Mouse (Mus musculus) myocyte (in vitro differentiated cells): Measurements from ENCODE around the gene Mplkip. TPM values are rescaled to one million over a fixed set of nuclear protein-coding genes. Genes with fewer than 3 reads are reported as not detected.

Experiments
- H3K27me3 ChIP-seq: one replicate; pipeline ENCODE4 v1.6.1; 2011; ENCODE audit not compliant: control insufficient read depth, insufficient read depth, insufficient read length
- H3K36me3 ChIP-seq: one replicate; pipeline ENCODE4 v1.6.1; 2011; ENCODE audit not compliant: control insufficient read depth, insufficient read depth
- H3K4me2 ChIP-seq: one replicate; pipeline ENCODE4 v1.6.1; 2011; ENCODE audit warnings: low read depth, control low read depth
- H3K4me3 ChIP-seq: one replicate; pipeline ENCODE4 v1.5.1; 2011; ENCODE audit warnings: mild to moderate bottlenecking, control low read depth, moderate library complexity
- H3K79me2 ChIP-seq: one replicate; pipeline ENCODE4 v1.6.1; 2011; ENCODE audit not compliant: control insufficient read depth, insufficient read depth
- H3ac ChIP-seq: one replicate; pipeline ENCODE4 v1.6.1; 2011; ENCODE audit not compliant: control insufficient read depth, insufficient read length
- CEBPB ChIP-seq: IDR thresholded peaks from 2 replicates; pipeline ENCODE4 v1.6.1; 2011; ENCODE audit warnings: mild to moderate bottlenecking, moderate library complexity; ENCODE audit not compliant: poor library complexity, insufficient read depth, severe bottlenecking
- E2F4 ChIP-seq: IDR thresholded peaks from one replicate; pipeline ENCODE4 v1.6.1; 2011; ENCODE audit warnings: mild to moderate bottlenecking, control low read depth, moderate library complexity; ENCODE audit not compliant: insufficient read depth
- MAX ChIP-seq: IDR thresholded peaks from one replicate; pipeline ENCODE4 v1.6.1; 2011; ENCODE audit warnings: low read depth, mild to moderate bottlenecking, control low read depth
- MYOD1 ChIP-seq, 3 experiments: IDR thresholded peaks; one replicate each; pipeline ENCODE4 v1.6.1; 2011; ENCODE audit warnings: control low read depth in 2 of 3, low read depth in 2 of 3, mild to moderate bottlenecking in 2 of 3, moderate library complexity in 1 of 3; ENCODE audit not compliant: insufficient read length in 2 of 3, control insufficient read depth in 1 of 3
- MYOG ChIP-seq, 3 experiments: IDR thresholded peaks; one replicate each; pipeline ENCODE4 v1.6.1; 2011; ENCODE audit warnings: control low read depth in 2 of 3, low read depth in 2 of 3, mild to moderate bottlenecking in 2 of 3; ENCODE audit not compliant: insufficient read length in 2 of 3, control insufficient read depth in 1 of 3, insufficient read depth in 1 of 3
- POLR2A ChIP-seq: IDR thresholded peaks from one replicate; pipeline ENCODE4 v1.6.1; 2011; ENCODE audit warnings: low read depth, mild to moderate bottlenecking, control low read depth, moderate library complexity; ENCODE audit not compliant: insufficient read length
- POLR2AphosphoS2 ChIP-seq: IDR thresholded peaks from one replicate; pipeline ENCODE4 v1.6.1; 2011; ENCODE audit warnings: low read depth, control low read depth; ENCODE audit not compliant: insufficient read length
- REST ChIP-seq: IDR thresholded peaks from one replicate; pipeline ENCODE4 v1.6.1; 2011; ENCODE audit warnings: mild to moderate bottlenecking, control low read depth, moderate library complexity; ENCODE audit not compliant: insufficient read depth, insufficient read length
- SRF ChIP-seq: IDR thresholded peaks from one replicate; pipeline ENCODE4 v1.6.1; 2011; ENCODE audit warnings: low read depth; ENCODE audit not compliant: control insufficient read depth, insufficient read length
- TCF12 ChIP-seq: IDR thresholded peaks from one replicate; pipeline ENCODE4 v1.6.1; 2011; ENCODE audit warnings: mild to moderate bottlenecking, control low read depth; ENCODE audit not compliant: poor library complexity, insufficient read depth, severe bottlenecking
- TCF3 ChIP-seq: IDR thresholded peaks from one replicate; pipeline ENCODE4 v1.6.1; 2011; ENCODE audit warnings: low read depth, control low read depth; ENCODE audit not compliant: insufficient read length
- USF1 ChIP-seq: IDR thresholded peaks from one replicate; pipeline ENCODE4 v1.6.1; 2011; ENCODE audit warnings: low read depth, mild to moderate bottlenecking, control low read depth, moderate library complexity
- polyA plus RNA-seq: library from polyadenylated mRNA; unstranded; fragments of >200 nt; fragmentation: generic; extraction: Trizol; gene quantifications from one replicate; pipeline ENCODE4 v1.2.1, GENCODE M21; 2012; ENCODE audit warnings: missing spikeins

Mplkip gene
- polyA plus RNA-seq, 1 experiment = 10.3 TPM

DNA sequence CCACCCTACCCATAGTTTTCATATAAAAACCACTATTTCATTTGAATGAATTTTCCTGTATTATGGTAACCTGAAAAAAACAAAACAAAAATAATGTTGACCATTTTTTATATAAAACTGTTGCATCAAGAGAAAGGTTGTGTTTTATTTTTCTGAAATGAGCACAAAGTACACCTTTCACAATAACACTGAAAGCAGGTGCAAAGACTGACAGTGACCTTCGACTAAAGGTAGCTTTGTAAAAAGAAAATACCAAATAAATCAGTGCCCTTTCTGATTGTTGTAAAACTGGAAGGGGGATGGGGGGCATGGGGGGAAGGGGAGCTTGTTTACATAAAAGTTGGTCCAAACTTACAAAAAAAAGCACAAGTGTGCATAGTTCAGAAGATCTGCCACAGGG, 22.4 kb downstream of the Mplkip start:
- Histone ChIP-seq H3K27me3 (no peaks in the 10 kb centered on the region), H3K4me2 (no peak overlapping the region), H3K36me3 (peaks cover 29% of the 10 kb centered on the region), H3ac (no peak overlapping the region), H3K4me3 (no peak overlapping the region), H3K79me2 (peaks cover 5% of the 10 kb centered on the region)
- no peak for TF ChIP-seq MAX
- no peak for TF ChIP-seq SRF
- no peak for TF ChIP-seq POLR2A

DNA sequence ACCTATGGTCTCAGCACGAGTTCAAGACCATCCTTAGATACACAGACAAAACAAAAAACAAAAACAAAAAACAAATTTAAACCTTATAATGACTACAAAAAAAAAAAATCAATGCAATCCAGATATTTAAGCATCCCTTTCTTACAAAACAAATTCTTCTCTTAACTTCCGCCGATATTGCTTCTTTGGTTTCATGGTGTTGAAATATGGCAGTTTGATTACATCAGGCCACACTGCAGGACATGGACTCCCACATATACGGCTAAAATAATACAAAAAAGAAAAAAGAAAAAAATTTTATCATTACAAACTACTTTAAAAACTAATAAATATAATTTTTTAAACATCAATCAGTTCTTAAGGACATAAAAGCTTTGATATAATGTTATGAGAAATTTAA, 32.9 kb downstream of the Mplkip start:
- Histone ChIP-seq H3K4me3 (no peak overlapping the region), H3K36me3 (peaks cover 26% of the 10 kb centered on the region), H3K27me3 (no peaks in the 10 kb centered on the region), H3ac (no peak overlapping the region), H3K4me2 (no peak overlapping the region), H3K79me2 (no peaks in the 10 kb centered on the region)
- TF ChIP-seq TCF3 = no peak
- no peak for TF ChIP-seq USF1
- TF ChIP-seq MYOD1 (IDR thresholded peaks at IDR 0.05; ENCODE audit: control insufficient read depth in 1 of 3, insufficient read length in 2 of 3, low read depth in 2 of 3) = no peak
- TF ChIP-seq MYOG (IDR thresholded peaks at IDR 0.05; ENCODE audit: control insufficient read depth in 1 of 3, insufficient read depth in 1 of 3, insufficient read length in 2 of 3, low read depth in 2 of 3) = no peak
- no peak for TF ChIP-seq POLR2AphosphoS2
- TF ChIP-seq TCF12 = no peak
- no peak for TF ChIP-seq E2F4
- TF ChIP-seq SRF = no peak
- TF ChIP-seq POLR2A = no peak
- TF ChIP-seq REST = no peak
- no peak for TF ChIP-seq MAX
- TF ChIP-seq CEBPB = no peak

- H3K4me3 ChIP-seq = no peak overlapping the region
- H3K79me2 ChIP-seq = no peaks in the 10 kb centered on the region
- H3K4me2 ChIP-seq = no peak overlapping the region
- no peak overlapping the region for H3ac ChIP-seq
- no peak for TF ChIP-seq MYOG (IDR thresholded peaks at IDR 0.05; ENCODE audit: control insufficient read depth in 1 of 3, insufficient read depth in 1 of 3, insufficient read length in 2 of 3, low read depth in 2 of 3)
- no peak for TF ChIP-seq POLR2A
- TF ChIP-seq CEBPB = no peak
- no peak for TF ChIP-seq REST
- TF ChIP-seq MYOD1 (IDR thresholded peaks at IDR 0.05; ENCODE audit: control insufficient read depth in 1 of 3, insufficient read length in 2 of 3, low read depth in 2 of 3) = no peak
- TF ChIP-seq E2F4 = no peak
- H3K27me3 ChIP-seq = no peaks in the 10 kb centered on the region
- peaks cover 26% of the 10 kb centered on the region for H3K36me3 ChIP-seq
Observed at GRCm38 (mm10) chr13:17728798-17729197, 33.8 kb downstream of the Mplkip start.

Other genes starting within 250 kb of the Mplkip start
- gene Sugct, start 361 bp downstream of the Mplkip start, polyA plus RNA-seq = 1.0 TPM
- gene Cdk13, start 109.9 kb downstream of the Mplkip start, polyA plus RNA-seq = 11.6 TPM
- 41.3 TPM for gene Rala, start 249.0 kb downstream of the Mplkip start, polyA plus RNA-seq